Mouse (Mus musculus): ENCODE measurements at regions not wholly inside any gene's neighbourhood (a gene's known extent, or its start where the extent isn't known, plus 50 kb on each side); places are given as distances from the start of the nearest gene placed in this dataset.
A peak's percentile ranks its signal among the peaks of the same experiment; 100 is the strongest.
"Not testable (repeated sequence)": the region's sequence is repeated elsewhere in the genome, so short reads cannot be mapped to it uniquely, and the experiment has no call there.

GRCm38 (mm10) chr1:141716953-141717352 is 1471.0 kb downstream of the Kcnt2 start:
- ATAC-seq (ENCODE audit: poor library complexity, severe bottlenecking), result no peak

- ATAC-seq (ENCODE audit: poor library complexity, severe bottlenecking), result no peak
Measured at GRCm38 (mm10) chr1:141717510-141717909, 1471.6 kb downstream of the Kcnt2 start.

- ATAC-seq (ENCODE audit: poor library complexity, severe bottlenecking), result no peak
Measured at GRCm38 (mm10) chr1:141741299-141741698, 1495.3 kb downstream of the Kcnt2 start.

- ATAC-seq (ENCODE audit: poor library complexity, severe bottlenecking), result no peak
Measured at GRCm38 (mm10) chr1:141776059-141776458, 1530.1 kb downstream of the Kcnt2 start.

GRCm38 (mm10) chr1:141783367-141783766 is 1537.4 kb downstream of the Kcnt2 start:
- no peak for ATAC-seq (ENCODE audit: poor library complexity, severe bottlenecking)

- no peak for ATAC-seq (ENCODE audit: poor library complexity, severe bottlenecking)
Measured at GRCm38 (mm10) chr1:141813315-141814158, 1567.6 kb downstream of the Kcnt2 start.

- no peak for ATAC-seq (ENCODE audit: poor library complexity, severe bottlenecking)
Measured at GRCm38 (mm10) chr1:141831444-141831843, 1585.5 kb downstream of the Kcnt2 start.

GRCm38 (mm10) chr1:141842547-141842946 is 1596.6 kb downstream of the Kcnt2 start:
- ATAC-seq (ENCODE audit: poor library complexity, severe bottlenecking), result no peak

- ATAC-seq (ENCODE audit: poor library complexity, severe bottlenecking), result not testable (repeated sequence)
Measured at GRCm38 (mm10) chr1:141853841-141854240, 1607.9 kb downstream of the Kcnt2 start.

- ATAC-seq (ENCODE audit: poor library complexity, severe bottlenecking), result peak; percentile 35; the same call in 1 of the 2 replicates
Measured at GRCm38 (mm10) chr1:141884356-141884755, 1638.4 kb downstream of the Kcnt2 start.

GRCm38 (mm10) chr1:141897924-141898455 is 1652.0 kb downstream of the Kcnt2 start:
- ATAC-seq (ENCODE audit: poor library complexity, severe bottlenecking), result no peak

GRCm38 (mm10) chr1:141911714-141912398 is 1665.9 kb downstream of the Kcnt2 start:
- no peak for ATAC-seq (ENCODE audit: poor library complexity, severe bottlenecking)

- no peak for ATAC-seq (ENCODE audit: poor library complexity, severe bottlenecking)
Measured at GRCm38 (mm10) chr1:141926194-141926593, 1680.2 kb downstream of the Kcnt2 start.

GRCm38 (mm10) chr1:141926804-141927203 is 1680.8 kb downstream of the Kcnt2 start:
- no peak for ATAC-seq (ENCODE audit: poor library complexity, severe bottlenecking)

- ATAC-seq (ENCODE audit: poor library complexity, severe bottlenecking), result no peak
Measured at GRCm38 (mm10) chr1:141948055-141948454, 1692.4 kb upstream of the B3galt2 start.

- ATAC-seq (ENCODE audit: poor library complexity, severe bottlenecking), result no peak
Measured at GRCm38 (mm10) chr1:141954323-141954867, 1686.1 kb upstream of the B3galt2 start.

GRCm38 (mm10) chr1:141961743-141962142 is 1678.7 kb upstream of the B3galt2 start:
- ATAC-seq (ENCODE audit: poor library complexity, severe bottlenecking), result no peak

GRCm38 (mm10) chr1:141968133-141968532 is 1672.3 kb upstream of the B3galt2 start:
- ATAC-seq (ENCODE audit: poor library complexity, severe bottlenecking), result no peak

- ATAC-seq (ENCODE audit: poor library complexity, severe bottlenecking), result no peak
Measured at GRCm38 (mm10) chr1:141974329-141974728, 1666.1 kb upstream of the B3galt2 start.

GRCm38 (mm10) chr1:141999769-142000168 is 1640.7 kb upstream of the B3galt2 start:
- no peak for ATAC-seq (ENCODE audit: poor library complexity, severe bottlenecking)

- ATAC-seq (ENCODE audit: poor library complexity, severe bottlenecking), result no peak
Measured at GRCm38 (mm10) chr1:142000335-142000734, 1640.1 kb upstream of the B3galt2 start.

All from megakaryocyte, adult 5-6 weeks (primary cell).